Mouse (Mus musculus) stomach, embryonic 15.5 days (tissue): Measurements from ENCODE around the gene Gm17093. TPM values are rescaled to one million over a fixed set of nuclear protein-coding genes. Genes with fewer than 3 reads are reported as not detected.
"Not testable (repeated sequence)": the region's sequence is repeated elsewhere in the genome, so short reads cannot be mapped to it uniquely, and the experiment has no call there.

Experiments
- ATAC-seq: fragments of 200-750 bp; cut with Nextera tagmentation; 2 replicates; pipeline ENCODE4 v1.8.0; 2017; ENCODE audit warnings: low read depth, moderate number of reproducible peaks, moderate TSS enrichment; ENCODE audit not compliant: insufficient read depth, low FRiP score
- H3K27ac ChIP-seq: fragments of 300-500 bp; sonication (generic); 2 replicates; pipeline ENCODE4 v1.5.1; 2015; ENCODE audit warnings: mild to moderate bottlenecking, inconsistent platforms
- H3K27me3 ChIP-seq: fragments of 300-500 bp; sonication (generic); replicated peaks from 2 replicates; pipeline ENCODE4 v1.6.1; 2015; ENCODE audit warnings: inconsistent platforms
- H3K36me3 ChIP-seq: fragments of 300-500 bp; sonication (generic); 2 replicates; pipeline ENCODE4 v1.6.1; 2015; ENCODE audit warnings: inconsistent platforms
- H3K4me1 ChIP-seq: fragments of 300-500 bp; sonication (generic); 2 replicates; pipeline ENCODE4 v1.6.1; 2015; ENCODE audit warnings: inconsistent platforms
- H3K4me2 ChIP-seq: fragments of 300-500 bp; sonication (generic); 2 replicates; pipeline ENCODE4 v1.6.1; 2015; ENCODE audit warnings: mild to moderate bottlenecking, inconsistent platforms
- H3K4me3 ChIP-seq: fragments of 300-500 bp; sonication (generic); replicated peaks from 2 replicates; pipeline ENCODE4 v1.5.1; 2015; ENCODE audit warnings: inconsistent platforms
- H3K9ac ChIP-seq: fragments of 300-500 bp; sonication (generic); 2 replicates; pipeline ENCODE4 v1.6.1; 2015; ENCODE audit warnings: inconsistent platforms
- H3K9me3 ChIP-seq: fragments of 300-500 bp; sonication (generic); 2 replicates; pipeline ENCODE4 v1.6.1; 2016; ENCODE audit warnings: inconsistent platforms
- WGBS: fragments of 180-500 bp; shearing (Covaris S2); methylation state at CpG from one replicate; pipeline ENCODE4 v1.1.7; 2015; 5-methylcytosine and 5-hydroxymethylcytosine counted together
- polyA plus RNA-seq: library from polyadenylated mRNA; unstranded; fragments of >200 nt; fragmentation: Nextera tagmentation; extraction: Ambion mirVana; gene quantifications from 2 replicates; pipeline ENCODE4 v1.2.1, GENCODE M21; 2015

Gm17093 gene
- polyA plus RNA-seq, result not detected in 2 replicates

GRCm38 (mm10) chr14:44517976-44518375 is at the start of gene Gm17093:
TSS of gene Gm17093 (plus strand) at chr14:44518276.
- H3K36me3 ChIP-seq, H3K9ac ChIP-seq, H3K27ac ChIP-seq, H3K4me3 ChIP-seq, H3K9me3 ChIP-seq, ATAC-seq, H3K4me2 ChIP-seq, H3K4me1 ChIP-seq, H3K27me3 ChIP-seq: not testable (repeated sequence)
- 86% methylated on average over 5 of the region's 5 CpGs for WGBS

- H3K36me3 ChIP-seq, H3K9me3 ChIP-seq, H3K27me3 ChIP-seq, H3K4me3 ChIP-seq, ATAC-seq, H3K9ac ChIP-seq, H3K4me1 ChIP-seq, H3K27ac ChIP-seq, H3K4me2 ChIP-seq: not testable (repeated sequence)
- WGBS, result 100% methylated on average over 1 of the region's 1 CpGs
Observed at GRCm38 (mm10) chr14:44492163-44492562, 25.9 kb upstream of the Gm17093 start, which contains the start of gene BC061237. TSS of gene BC061237 (plus strand) at chr14:44492463.

- ATAC-seq, H3K27ac ChIP-seq, H3K4me3 ChIP-seq, H3K9ac ChIP-seq, H3K4me1 ChIP-seq, H3K9me3 ChIP-seq, H3K27me3 ChIP-seq, H3K4me2 ChIP-seq, H3K36me3 ChIP-seq: not testable (repeated sequence)
- WGBS, result 81% methylated on average over 5 of the region's 5 CpGs
Observed at GRCm38 (mm10) chr14:44547961-44548360, 29.9 kb downstream of the Gm17093 start.

Other genes starting within 250 kb of the Gm17093 start
- gene Gm8220, start 232.7 kb upstream of the Gm17093 start, polyA plus RNA-seq, result not detected in 2 replicates
- not detected in 2 replicates for gene Gm5930, start 179.7 kb upstream of the Gm17093 start, polyA plus RNA-seq
- gene Gm8229, start 152.9 kb upstream of the Gm17093 start, polyA plus RNA-seq, result not detected in 2 replicates
- gene Gm3371, start 107.6 kb upstream of the Gm17093 start, polyA plus RNA-seq, result not detected in 2 replicates
- gene Gm8232, start 84.6 kb upstream of the Gm17093 start, polyA plus RNA-seq, result not detected in 2 replicates
- gene BC061237, start 25.8 kb upstream of the Gm17093 start, polyA plus RNA-seq, result not detected in 2 replicates
- gene Gm8247, start 64.9 kb downstream of the Gm17093 start, polyA plus RNA-seq, result not detected in 2 replicates
- not detected in 2 replicates for gene Gm5624, start 109.7 kb downstream of the Gm17093 start, polyA plus RNA-seq
- gene Gm8257, start 188.2 kb downstream of the Gm17093 start, polyA plus RNA-seq, result not detected in 2 replicates
- not detected in 2 replicates for gene Gm8267, start 232.1 kb downstream of the Gm17093 start, polyA plus RNA-seq